Mouse (Mus musculus) embryonic facial prominence, embryonic 13.5 days (tissue): ENCODE results near the gene Elmo1. TPM values are rescaled to one million over a fixed set of nuclear protein-coding genes. Genes with fewer than 3 reads are reported as not detected.

Source experiments
- ATAC-seq: fragments of 200-750 bp; cut with Nextera tagmentation; 2 replicates; pipeline ENCODE4 v1.8.0; 2017; ENCODE audit warnings: low read depth; ENCODE audit not compliant: insufficient number of reproducible peaks, insufficient read depth, low FRiP score, low TSS enrichment
- H3K27ac ChIP-seq: fragments of 300-500 bp; sonication (generic); 2 replicates; pipeline ENCODE4 v1.5.1; 2015; ENCODE audit warnings: moderate library complexity, mild to moderate bottlenecking, inconsistent platforms
- H3K27me3 ChIP-seq: fragments of 300-500 bp; sonication (generic); 2 replicates; pipeline ENCODE4 v1.6.1; 2015; ENCODE audit warnings: mild to moderate bottlenecking, inconsistent platforms
- H3K36me3 ChIP-seq: fragments of 300-500 bp; sonication (generic); 2 replicates; pipeline ENCODE4 v1.6.1; 2015; ENCODE audit warnings: mild to moderate bottlenecking, inconsistent platforms
- H3K4me1 ChIP-seq: fragments of 300-500 bp; sonication (generic); 2 replicates; pipeline ENCODE4 v1.6.1; 2015; ENCODE audit warnings: inconsistent platforms
- H3K4me2 ChIP-seq: fragments of 300-500 bp; sonication (generic); 2 replicates; pipeline ENCODE4 v1.6.1; 2015; ENCODE audit warnings: moderate library complexity, mild to moderate bottlenecking, inconsistent platforms
- H3K4me3 ChIP-seq: fragments of 300-500 bp; sonication (generic); 2 replicates; pipeline ENCODE4 v1.5.1; 2015; ENCODE audit warnings: mild to moderate bottlenecking, inconsistent platforms
- H3K9ac ChIP-seq: fragments of 300-500 bp; sonication (generic); 2 replicates; pipeline ENCODE4 v1.6.1; 2015; ENCODE audit warnings: mild to moderate bottlenecking, inconsistent platforms
- H3K9me3 ChIP-seq: fragments of 300-500 bp; sonication (generic); 2 replicates; pipeline ENCODE4 v1.6.1; 2016; ENCODE audit warnings: inconsistent platforms
- WGBS: fragments of 180-500 bp; shearing (Covaris S2); methylation state at CpG from one replicate; pipeline ENCODE4 v1.1.7; 2015; ENCODE audit warnings: mixed read lengths; 5-methylcytosine and 5-hydroxymethylcytosine counted together
- polyA plus RNA-seq: library from polyadenylated mRNA; unstranded; fragments of >200 nt; fragmentation: Nextera tagmentation; extraction: Ambion mirVana; gene quantifications from 2 replicates; pipeline ENCODE4 v1.2.1, GENCODE M21; 2015

Elmo1 gene
- polyA plus RNA-seq, 1 experiment from 2014 or later, result 15.6 TPM

DNA sequence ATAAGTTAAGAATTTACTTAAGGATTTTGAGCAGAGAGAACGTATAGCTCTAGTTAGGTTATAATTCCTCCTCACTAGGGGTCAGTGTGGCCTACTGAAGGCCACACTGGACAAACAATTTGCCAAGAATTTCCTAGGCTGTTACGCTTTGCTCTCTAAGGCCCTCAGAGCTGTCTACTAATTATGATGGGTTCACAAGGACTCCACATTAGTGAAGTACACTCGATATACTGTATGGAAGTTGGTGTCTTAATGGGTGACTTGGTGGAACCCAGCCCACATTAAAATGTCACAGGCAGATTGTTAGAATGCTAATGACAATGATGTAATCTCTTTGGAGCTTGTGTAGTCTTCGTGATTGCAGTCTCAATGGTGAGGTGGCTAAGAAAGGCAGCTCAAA is 343.7 kb downstream of the Elmo1 start:
- no peak for ATAC-seq
- Histone ChIP-seq H3K36me3 (no peaks in the 10 kb centered on the region), H3K4me1 (no peaks in the 10 kb centered on the region), H3K9me3 (no peaks in the 10 kb centered on the region), H3K4me2 (no peak overlapping the region), H3K27ac (no peak overlapping the region), H3K9ac (no peak overlapping the region), H3K4me3 (no peak overlapping the region), H3K27me3 (no peaks in the 10 kb centered on the region)
- 81% methylated on average over 4 of the region's 4 CpGs for WGBS

DNA sequence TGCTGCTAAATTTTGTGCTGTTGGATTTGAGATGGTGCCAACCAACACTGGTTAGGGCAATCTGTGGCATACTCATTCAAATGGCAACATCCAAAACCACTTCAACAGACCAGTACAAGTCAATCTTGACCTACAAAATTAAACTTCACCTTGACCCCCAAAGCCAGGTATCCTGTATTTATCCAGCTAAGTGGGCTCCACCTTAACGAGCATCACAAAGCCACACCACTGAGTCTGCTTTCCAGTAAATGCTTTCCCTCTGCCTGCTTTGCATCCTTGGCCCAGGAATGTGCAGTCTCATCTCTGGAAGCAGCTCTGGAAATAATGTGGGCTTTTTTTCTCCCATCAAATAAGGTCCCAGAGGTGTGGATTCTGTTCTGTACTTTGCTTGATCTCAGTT is 349.1 kb downstream of the Elmo1 start:
- ATAC-seq, result no peak
- no peaks in the 10 kb centered on the region for H3K4me1 ChIP-seq

DNA sequence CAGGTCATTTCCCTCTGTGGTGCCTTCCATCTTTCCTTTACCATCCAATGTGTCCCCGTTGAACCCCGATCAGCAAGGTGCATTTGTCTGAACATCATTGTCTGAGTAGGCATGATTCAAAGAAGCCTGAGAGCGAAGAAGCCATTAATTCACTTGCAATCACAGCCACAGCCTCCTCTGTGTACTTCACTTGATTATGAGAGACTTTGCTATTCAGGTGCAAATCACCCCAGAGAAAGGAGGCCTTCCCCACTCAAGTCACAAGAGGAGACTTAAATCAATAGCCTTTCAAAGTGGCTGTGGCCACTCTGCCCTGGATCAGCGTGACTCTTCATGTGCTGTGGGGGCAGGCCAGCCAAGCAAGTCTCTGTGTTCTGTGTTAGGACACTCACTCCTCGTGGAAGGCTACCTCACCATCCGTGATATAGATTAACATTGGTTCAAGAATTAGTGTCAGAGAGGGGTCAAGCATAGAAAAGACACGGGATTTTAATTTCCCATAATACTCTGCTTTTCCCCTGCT is 360.5 kb downstream of the Elmo1 start:
- Histone ChIP-seq H3K36me3 (no peaks in the 10 kb centered on the region), H3K9me3 (no peaks in the 10 kb centered on the region), H3K27me3 (no peaks in the 10 kb centered on the region), H3K9ac (no peak overlapping the region), H3K4me1 (no peaks in the 10 kb centered on the region), H3K4me3 (no peak overlapping the region), H3K4me2 (no peak overlapping the region), H3K27ac (no peak overlapping the region)
- 86% methylated on average over 7 of the region's 7 CpGs for WGBS
- no peak for ATAC-seq

More for the DNA sequence above, 349.1 kb downstream of the Elmo1 start:
- no peak overlapping the region for H3K27ac ChIP-seq
- H3K4me3 ChIP-seq, result no peak overlapping the region
- no peak overlapping the region for H3K4me2 ChIP-seq
- no peaks in the 10 kb centered on the region for H3K9me3 ChIP-seq
- no peaks in the 10 kb centered on the region for H3K36me3 ChIP-seq
- WGBS, result 80% methylated on average over 1 of the region's 1 CpGs
- no peaks in the 10 kb centered on the region for H3K27me3 ChIP-seq
- no peak overlapping the region for H3K9ac ChIP-seq

DNA sequence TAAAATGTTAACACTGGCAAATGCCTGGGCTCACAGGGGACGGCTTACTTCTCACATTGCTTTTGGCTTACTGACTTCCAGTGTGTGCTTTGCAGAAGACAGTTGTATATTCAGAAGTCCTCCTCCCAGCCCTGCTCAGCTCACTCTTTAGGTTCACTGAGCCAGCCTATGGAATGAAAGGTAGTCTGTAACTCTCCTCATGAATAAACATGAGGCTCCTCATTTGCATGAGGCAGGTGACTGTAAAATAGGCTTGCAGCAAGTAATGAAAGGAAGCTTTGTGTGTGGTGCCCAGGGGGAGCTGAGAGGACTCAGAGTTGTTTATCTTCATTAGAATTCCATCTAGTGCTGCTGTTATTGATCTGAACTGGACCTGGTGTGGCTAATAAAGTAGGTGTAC is 364.0 kb downstream of the Elmo1 start:
- H3K4me2 ChIP-seq, result no peak overlapping the region
- no peak overlapping the region for H3K27ac ChIP-seq
- H3K27me3 ChIP-seq, result no peaks in the 10 kb centered on the region
- 67% methylated on average over 1 of the region's 1 CpGs for WGBS
- no peaks in the 10 kb centered on the region for H3K36me3 ChIP-seq
- H3K4me1 ChIP-seq, result no peaks in the 10 kb centered on the region
- H3K9ac ChIP-seq, result no peak overlapping the region
- H3K4me3 ChIP-seq, result no peak overlapping the region
- no peaks in the 10 kb centered on the region for H3K9me3 ChIP-seq
- no peak for ATAC-seq

DNA sequence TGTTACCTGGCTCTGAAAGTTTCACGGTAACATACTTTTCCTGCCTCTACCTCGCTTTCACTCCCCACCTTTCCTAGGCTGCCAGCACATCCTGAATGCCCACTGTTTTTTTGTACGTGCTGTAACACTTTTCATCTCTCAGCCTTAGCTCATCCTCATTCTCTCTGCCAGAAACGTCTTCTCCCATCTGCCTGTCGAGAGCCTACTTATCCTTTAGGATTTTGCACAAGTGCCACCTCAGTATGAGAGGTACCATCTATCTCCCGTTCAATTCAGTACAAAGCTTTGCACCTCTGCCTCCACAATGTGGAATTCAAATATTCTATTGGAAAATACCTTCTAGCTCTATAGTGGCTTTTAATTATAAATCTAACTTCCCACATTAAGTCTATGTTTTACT is 369.7 kb downstream of the Elmo1 start:
- no peaks in the 10 kb centered on the region for H3K9me3 ChIP-seq
- no peaks in the 10 kb centered on the region for H3K27me3 ChIP-seq
- no peak overlapping the region for H3K27ac ChIP-seq
- no peak overlapping the region for H3K4me3 ChIP-seq
- no peaks in the 10 kb centered on the region for H3K36me3 ChIP-seq
- H3K4me1 ChIP-seq, result no peaks in the 10 kb centered on the region
- no peak overlapping the region for H3K4me2 ChIP-seq
- ATAC-seq, result no peak
- no peak overlapping the region for H3K9ac ChIP-seq
- 84% methylated on average over 6 of the region's 6 CpGs for WGBS

DNA sequence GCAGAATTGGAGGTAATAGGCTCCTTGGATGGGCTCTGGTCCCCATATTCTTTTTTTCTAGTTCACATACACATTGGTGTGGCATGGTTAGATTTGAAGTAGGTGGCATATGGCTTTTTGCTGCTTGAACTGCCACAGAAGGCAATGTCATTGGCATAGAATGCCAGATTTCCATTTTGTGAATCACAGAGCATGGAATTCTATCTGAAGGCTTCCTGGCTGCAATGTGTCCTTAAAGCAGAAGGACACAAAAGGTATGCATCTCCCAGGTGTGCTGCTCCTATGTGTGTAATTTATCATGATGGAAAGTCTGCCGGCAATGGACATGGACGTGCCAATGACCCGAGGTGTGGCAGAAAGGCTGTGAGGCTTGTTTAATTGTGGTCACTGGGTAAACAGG is 371.2 kb downstream of the Elmo1 start:
- no peak for ATAC-seq
- Histone ChIP-seq H3K27ac (no peak overlapping the region), H3K27me3 (no peaks in the 10 kb centered on the region), H3K4me3 (no peak overlapping the region), H3K4me1 (no peaks in the 10 kb centered on the region), H3K36me3 (no peaks in the 10 kb centered on the region), H3K9me3 (no peaks in the 10 kb centered on the region), H3K4me2 (no peak overlapping the region), H3K9ac (no peak overlapping the region)
- 86% methylated on average over 3 of the region's 3 CpGs for WGBS

DNA sequence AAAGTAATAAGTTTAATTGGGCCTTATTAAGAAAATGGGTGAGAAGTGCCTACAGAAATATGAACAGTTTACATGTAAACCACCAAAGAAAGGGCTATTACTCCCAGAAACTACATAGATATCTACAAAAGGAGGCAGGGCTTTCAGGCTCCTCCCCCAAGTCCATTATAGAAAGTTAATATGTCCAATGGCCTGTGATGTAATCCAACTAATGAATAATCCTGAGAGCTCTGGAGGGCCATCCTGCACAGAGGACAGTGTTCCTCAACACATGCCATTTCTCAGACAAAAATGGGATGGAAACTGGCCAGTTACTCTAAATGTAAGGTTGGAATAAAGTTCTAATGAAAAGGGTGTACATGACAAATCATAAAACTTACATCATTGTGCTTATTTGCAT is 373.8 kb downstream of the Elmo1 start:
- ATAC-seq, result no peak
- Histone ChIP-seq H3K9ac (no peak overlapping the region), H3K27me3 (no peaks in the 10 kb centered on the region), H3K9me3 (no peaks in the 10 kb centered on the region), H3K4me3 (no peak overlapping the region), H3K27ac (no peak overlapping the region), H3K36me3 (no peaks in the 10 kb centered on the region), H3K4me2 (no peak overlapping the region), H3K4me1 (no peaks in the 10 kb centered on the region)

DNA sequence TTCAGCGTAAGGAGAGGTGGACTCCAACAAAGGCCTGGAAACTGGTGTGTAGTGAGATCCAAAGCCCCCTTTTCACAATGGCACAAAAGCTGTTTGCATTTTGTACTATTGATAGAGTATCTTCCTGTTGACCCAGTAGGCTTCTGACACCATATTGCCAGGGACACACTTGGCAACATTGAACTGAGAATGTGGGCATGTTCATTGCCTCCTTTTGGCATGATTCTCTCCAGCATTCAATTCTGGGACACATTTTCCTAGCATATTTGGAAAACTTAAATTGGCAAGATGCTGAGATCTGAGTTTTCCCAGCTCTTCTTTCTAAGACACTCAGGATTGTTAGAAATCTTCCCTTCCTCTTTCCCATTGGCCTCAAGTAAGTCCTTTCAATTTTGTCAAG is 377.0 kb downstream of the Elmo1 start:
- no peak for ATAC-seq
- Histone ChIP-seq H3K9me3 (no peaks in the 10 kb centered on the region), H3K9ac (no peak overlapping the region), H3K4me3 (no peak overlapping the region), H3K27me3 (no peaks in the 10 kb centered on the region), H3K27ac (no peak overlapping the region), H3K36me3 (no peaks in the 10 kb centered on the region), H3K4me1 (peaks cover 7% of the 10 kb centered on the region), H3K4me2 (no peak overlapping the region)
- WGBS, result 93% methylated on average over 1 of the region's 1 CpGs

DNA sequence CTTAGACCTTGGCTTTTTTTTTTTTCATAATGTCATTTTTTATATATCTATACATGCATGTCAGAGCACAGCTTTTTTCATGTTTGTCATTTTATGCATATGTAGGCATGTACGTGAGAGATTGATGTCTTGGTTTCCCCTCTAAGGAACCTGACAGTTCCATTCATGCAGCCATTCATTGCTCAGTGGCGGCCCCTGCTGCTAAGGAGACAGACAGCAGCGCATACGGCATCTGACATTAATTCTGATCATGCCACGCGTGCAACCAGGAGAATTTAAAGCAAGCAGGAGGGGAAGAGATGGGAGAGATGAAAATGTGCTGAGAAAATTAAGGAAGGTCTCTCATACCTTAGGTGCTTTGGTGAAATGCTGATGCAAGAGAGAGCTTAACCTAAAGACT is 381.3 kb downstream of the Elmo1 start:
- WGBS, result 6% methylated on average over 6 of the region's 6 CpGs
- H3K4me1 ChIP-seq, result peaks cover 11% of the 10 kb centered on the region
- peak overlapping the region; percentile 35 for H3K4me2 ChIP-seq
- no peak overlapping the region for H3K27ac ChIP-seq
- H3K9me3 ChIP-seq, result no peaks in the 10 kb centered on the region
- no peak overlapping the region for H3K4me3 ChIP-seq
- H3K9ac ChIP-seq, result no peak overlapping the region
- no peak for ATAC-seq
- H3K27me3 ChIP-seq, result no peaks in the 10 kb centered on the region
- H3K36me3 ChIP-seq, result no peaks in the 10 kb centered on the region

DNA sequence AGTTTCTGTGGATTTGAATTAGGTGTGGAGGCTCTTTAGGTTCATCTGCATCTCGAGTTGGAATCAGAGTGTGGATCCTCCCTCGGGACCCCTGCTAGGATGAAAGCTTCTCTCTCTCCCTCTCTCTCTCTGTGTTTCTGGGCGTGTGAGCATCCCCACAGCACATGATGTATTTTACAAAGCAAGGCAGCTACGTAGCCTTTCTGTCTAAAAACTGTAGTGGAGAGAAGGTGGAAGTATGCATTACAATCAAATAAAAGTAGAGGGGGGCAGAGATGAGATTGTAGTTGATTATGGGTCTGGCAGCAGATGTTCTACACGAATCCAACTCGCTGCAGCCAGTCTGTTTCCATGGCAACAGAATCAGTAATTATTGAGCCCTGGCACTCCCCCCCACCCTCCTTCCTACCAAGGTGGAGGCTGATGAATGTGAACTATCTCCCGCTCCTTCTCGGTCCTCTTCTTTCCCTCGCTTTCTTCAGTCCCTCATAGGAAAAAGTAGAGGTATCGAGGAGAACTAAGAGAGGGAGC is 382.0 kb downstream of the Elmo1 start:
- H3K4me2 ChIP-seq, result peak overlapping the region; percentile 35

DNA sequence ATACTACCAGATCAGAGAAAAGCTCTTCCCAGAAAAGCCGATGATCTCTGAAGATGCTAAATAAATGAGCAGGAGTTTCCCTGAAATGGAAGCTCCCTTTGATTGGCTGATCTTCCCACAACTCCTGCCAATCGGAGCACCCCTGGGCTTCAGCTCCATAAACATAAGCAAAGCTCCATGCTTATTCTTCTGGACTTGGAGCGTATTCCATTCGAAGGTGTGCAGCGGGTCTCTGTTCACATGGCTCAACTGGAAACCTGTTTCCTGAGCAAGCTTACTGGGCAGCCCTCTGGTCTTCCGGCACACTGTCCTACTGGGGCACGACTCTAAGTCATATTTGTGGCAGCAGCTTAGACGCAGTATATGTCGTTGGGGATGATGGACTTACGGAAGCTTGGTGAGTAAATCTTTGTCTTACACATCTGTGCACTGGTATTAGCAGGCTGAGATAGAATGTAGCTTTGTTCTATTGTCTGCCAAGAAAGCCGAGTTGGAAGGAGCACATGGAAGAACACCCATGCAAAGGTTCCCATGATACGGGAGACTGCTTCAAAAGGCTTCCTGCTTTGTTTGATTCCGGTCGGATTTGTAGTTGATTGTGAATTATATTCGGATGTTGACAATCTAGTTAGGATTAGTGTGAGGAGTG is 382.6 kb downstream of the Elmo1 start:
- no peaks in the 10 kb centered on the region for H3K36me3 ChIP-seq
- no peaks in the 10 kb centered on the region for H3K9me3 ChIP-seq
- peak overlapping the region; percentile 35; the same call in 1 of the 2 replicates for H3K4me2 ChIP-seq
- no peak overlapping the region for H3K27ac ChIP-seq
- no peak for ATAC-seq
- H3K4me1 ChIP-seq, result peaks cover 11% of the 10 kb centered on the region
- no peak overlapping the region for H3K9ac ChIP-seq
- no peaks in the 10 kb centered on the region for H3K27me3 ChIP-seq
- 76% methylated on average over 15 of the region's 15 CpGs for WGBS
- no peak overlapping the region for H3K4me3 ChIP-seq

More for the DNA sequence above, 382.0 kb downstream of the Elmo1 start:
- no peak overlapping the region for H3K9ac ChIP-seq
- ATAC-seq, result no peak
- H3K4me1 ChIP-seq, result peaks cover 11% of the 10 kb centered on the region
- no peaks in the 10 kb centered on the region for H3K9me3 ChIP-seq
- no peaks in the 10 kb centered on the region for H3K36me3 ChIP-seq
- WGBS, result 44% methylated on average over 10 of the region's 10 CpGs
- no peak overlapping the region for H3K27ac ChIP-seq
- H3K27me3 ChIP-seq, result no peaks in the 10 kb centered on the region
- no peak overlapping the region for H3K4me3 ChIP-seq

DNA sequence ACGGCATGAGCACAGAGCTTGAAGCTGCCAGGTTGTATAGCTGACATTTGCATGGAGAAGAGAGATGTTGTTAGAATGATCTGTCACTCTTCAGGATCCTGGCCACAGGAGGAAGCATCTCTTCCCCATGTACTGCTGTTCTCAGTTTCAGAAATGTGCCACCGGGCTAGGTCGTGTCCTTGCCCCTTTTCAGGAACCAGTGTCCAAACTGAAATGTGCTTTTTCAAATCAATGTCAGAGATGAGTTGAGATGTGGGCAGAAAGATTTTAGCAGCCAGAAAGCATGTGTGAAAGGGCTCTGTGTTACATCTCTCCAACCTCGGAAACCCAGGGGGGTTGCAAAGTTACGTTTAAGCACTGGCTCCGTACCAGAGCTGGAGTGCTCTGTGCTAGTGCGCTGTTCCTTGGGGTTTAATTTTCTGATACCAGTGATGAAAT is 383.3 kb downstream of the Elmo1 start:
- ATAC-seq, result no peak
- Histone ChIP-seq H3K9ac (no peak overlapping the region), H3K4me3 (no peak overlapping the region), H3K4me2 (no peak overlapping the region), H3K27ac (no peak overlapping the region), H3K36me3 (no peaks in the 10 kb centered on the region), H3K27me3 (no peaks in the 10 kb centered on the region), H3K9me3 (no peaks in the 10 kb centered on the region), H3K4me1 (peaks cover 11% of the 10 kb centered on the region)
- WGBS, result 69% methylated on average over 7 of the region's 7 CpGs
